Mouse (Mus musculus) heart, adult 2 months (tissue): Measurements from ENCODE around the gene A230050P20Rik.

Source experiments
- CTCF ChIP-seq: fragments of 200-600 bp; IDR thresholded peaks from 2 replicates; pipeline ENCODE4 v1.8.1; 2022; ENCODE audit warnings: antibody characterized with exemption, mild to moderate bottlenecking, moderate library complexity
- EP300 ChIP-seq: fragments of 200-500 bp; IDR thresholded peaks from 2 replicates; pipeline ENCODE4 v1.6.1; 2011; ENCODE audit warnings: low read depth, low read length, control low read depth; ENCODE audit not compliant: insufficient read depth
- POLR2A ChIP-seq: fragments of 200-500 bp; IDR thresholded peaks from 2 replicates; pipeline ENCODE4 v1.6.1; 2011; ENCODE audit warnings: mild to moderate bottlenecking, low read depth, low read length, control low read depth; ENCODE audit not compliant: insufficient read depth

- TF ChIP-seq CTCF: no peak
- no peak for TF ChIP-seq EP300
- TF ChIP-seq POLR2A: no peak
Observed at GRCm38 (mm10) chr9:20892104-20892653, 23.7 kb downstream of the A230050P20Rik start.
